ENCODE assay signal across 8 mouse cellular contexts in genomic region chr19:3980309-3980708, GRCm38 (mm10). TPM values are rescaled to one million over a fixed set of nuclear protein-coding genes. Genes with fewer than 3 reads are reported as not detected.
A peak's percentile ranks its signal among the peaks of the same experiment; 100 is the strongest.
DNase-seq lines count a peak whose midpoint lies in the region; ATAC-seq and TF ChIP-seq lines count a peak whose summit lies in the region.

No protein-coding gene starts in this region.

- peak overlapping the region; percentile 12; the same call in 1 of the 2 replicates for H3K27ac ChIP-seq in embryonic facial prominence, embryonic 10.5 days (replicated peaks)
- no peak overlapping the region for H3K27ac ChIP-seq in heart, embryonic 12.5 days (ENCODE audit: poor library complexity, severe bottlenecking)
- no peak overlapping the region for H3K27ac ChIP-seq in kidney, postnatal 0 days

- TF ChIP-seq CTCF in kidney, postnatal 0 days (IDR thresholded peaks at IDR 0.05; ENCODE audit: low read depth): peak; percentile 95

- peaks cover 45% of the 10 kb centered on the region for H3K4me1 ChIP-seq in embryonic facial prominence, embryonic 10.5 days
- H3K4me1 ChIP-seq in heart, embryonic 12.5 days (replicated peaks): peaks cover 12% of the 10 kb centered on the region
- H3K4me1 ChIP-seq in kidney, postnatal 0 days (replicated peaks; ENCODE audit: insufficient read depth, low read length): peaks cover 8% of the 10 kb centered on the region

- 0 out of 2 replicates have a peak, but pooled peaks have one; percentile 56 for ATAC-seq in heart, embryonic 12.5 days (ENCODE audit: insufficient number of reproducible peaks, low FRiP score)
- ATAC-seq in kidney, postnatal 0 days (replicated peaks; ENCODE audit: low FRiP score, low read depth): peak; percentile 76

- DNase-seq in B cell, adult 2 months: peak; percentile 87 to 89
- peak; percentile 88 for DNase-seq in adrenal gland, postnatal 10 days
- peak; percentile 75 for DNase-seq in embryonic facial prominence, embryonic 10.5 days (ENCODE audit: low spot score)
- DNase-seq in kidney, postnatal 0 days (ENCODE audit: low spot score): peak; percentile 95
- peak; percentile 80 for DNase-seq in liver
- peak; percentile 29 to 57 for DNase-seq in monocyte, adult 2 months (ENCODE audit: low read depth in 1 of 2, low spot score in 2 of 2)
- DNase-seq in spleen, postnatal 14 days (ENCODE audit: low spot score in 2 of 2): peak; percentile 48 to 76

- no peaks in the 10 kb centered on the region for H3K36me3 ChIP-seq in embryonic facial prominence, embryonic 10.5 days (replicated peaks)
- no peaks in the 10 kb centered on the region for H3K36me3 ChIP-seq in heart, embryonic 12.5 days
- no peaks in the 10 kb centered on the region for H3K36me3 ChIP-seq in kidney, postnatal 0 days (ENCODE audit: insufficient read depth, low read length)

- no peak overlapping the region for H3K9ac ChIP-seq in heart, embryonic 12.5 days
- H3K9ac ChIP-seq in kidney, postnatal 0 days (ENCODE audit: low read depth, low read length): no peak overlapping the region

- no peaks in the 10 kb centered on the region; the same call in 1 of the 2 replicates for H3K27me3 ChIP-seq in embryonic facial prominence, embryonic 10.5 days (replicated peaks; ENCODE audit: low read depth, poor library complexity, severe bottlenecking)
- H3K27me3 ChIP-seq in heart, embryonic 12.5 days (replicated peaks): peaks cover 4% of the 10 kb centered on the region; the same call in 1 of the 2 replicates
- H3K27me3 ChIP-seq in kidney, postnatal 0 days (ENCODE audit: insufficient read depth, low read length): no peaks in the 10 kb centered on the region

- H3K4me2 ChIP-seq in heart, embryonic 12.5 days: no peak overlapping the region
- H3K4me2 ChIP-seq in kidney, postnatal 0 days (ENCODE audit: low read length): no peak overlapping the region

- WGBS in embryonic facial prominence, embryonic 10.5 days: 19% methylated on average over 4 of the region's 4 CpGs
- 11% methylated on average over 4 of the region's 4 CpGs for WGBS in heart, embryonic 12.5 days
- WGBS in kidney, postnatal 0 days: 12% methylated on average over 4 of the region's 4 CpGs

- H3K9me3 ChIP-seq in embryonic facial prominence, embryonic 10.5 days: no peaks in the 10 kb centered on the region
- no peaks in the 10 kb centered on the region; the same call in 1 of the 2 replicates for H3K9me3 ChIP-seq in heart, embryonic 12.5 days (replicated peaks)
- no peaks in the 10 kb centered on the region for H3K9me3 ChIP-seq in kidney, postnatal 0 days (replicated peaks; ENCODE audit: low read length)

- H3K4me3 ChIP-seq in embryonic facial prominence, embryonic 10.5 days: no peak overlapping the region
- H3K4me3 ChIP-seq in heart, embryonic 12.5 days: no peak overlapping the region
- H3K4me3 ChIP-seq in kidney, postnatal 0 days (replicated peaks; ENCODE audit: low read depth, low read length): no peak overlapping the region

RNA-seq across cellular contexts. Expression of gene Acy3, which starts 6.1 kb away (rescaled TPM):
- total RNA-seq in adrenal gland, postnatal 10 days (2021): 10 to 100 TPM; 32.0 to 33.3 TPM
- polyA plus RNA-seq in embryonic facial prominence, embryonic 10.5 days (2016; fragmentation: Nextera tagmentation; extraction: Ambion mirVana): 3.1 and 3.2 TPM in 2 replicates
- polyA plus RNA-seq in heart, embryonic 12.5 days (2016; fragmentation: Nextera tagmentation; extraction: Ambion mirVana): 9.3 and 9.5 TPM in 2 replicates
- polyA plus RNA-seq in kidney, postnatal 0 days (2015; fragmentation: Nextera tagmentation; extraction: Ambion mirVana): 83.9 and 92.6 TPM in 2 replicates

RNA-seq across cellular contexts. Expression of gene Aldh3b2, which starts 8.2 kb away (rescaled TPM):
- total RNA-seq in adrenal gland, postnatal 10 days (2021): 10 to 100 TPM in 1 of 2 experiments, 1 to 10 TPM in 1; 8.9 to 11.2 TPM
- polyA plus RNA-seq in embryonic facial prominence, embryonic 10.5 days (2016; fragmentation: Nextera tagmentation; extraction: Ambion mirVana): 1.1 and 1.2 TPM in 2 replicates
- 0.40 and 0.86 TPM in 2 replicates for polyA plus RNA-seq in heart, embryonic 12.5 days (2016; fragmentation: Nextera tagmentation; extraction: Ambion mirVana)
- 4.2 and 5.8 TPM in 2 replicates for polyA plus RNA-seq in kidney, postnatal 0 days (2015; fragmentation: Nextera tagmentation; extraction: Ambion mirVana)

RNA-seq across cellular contexts. Expression of gene Tbx10, which starts 12.2 kb away (rescaled TPM):
- total RNA-seq in adrenal gland, postnatal 10 days (2021): not detected
- polyA plus RNA-seq in embryonic facial prominence, embryonic 10.5 days (2016; fragmentation: Nextera tagmentation; extraction: Ambion mirVana): 0.21 and 1.0 TPM in 2 replicates
- polyA plus RNA-seq in heart, embryonic 12.5 days (2016; fragmentation: Nextera tagmentation; extraction: Ambion mirVana): not detected in 2 replicates
- polyA plus RNA-seq in kidney, postnatal 0 days (2015; fragmentation: Nextera tagmentation; extraction: Ambion mirVana): 2.4 and 2.8 TPM in 2 replicates

RNA-seq across cellular contexts. Expression of gene Nudt8, which starts 20.1 kb away (rescaled TPM):
- 10 to 100 TPM; 39.4 to 40.5 TPM for total RNA-seq in adrenal gland, postnatal 10 days (2021)
- polyA plus RNA-seq in embryonic facial prominence, embryonic 10.5 days (2016; fragmentation: Nextera tagmentation; extraction: Ambion mirVana): 30.6 and 31.6 TPM in 2 replicates
- polyA plus RNA-seq in heart, embryonic 12.5 days (2016; fragmentation: Nextera tagmentation; extraction: Ambion mirVana): 41.0 and 44.7 TPM in 2 replicates
- polyA plus RNA-seq in kidney, postnatal 0 days (2015; fragmentation: Nextera tagmentation; extraction: Ambion mirVana): 52.2 and 54.1 TPM in 2 replicates

RNA-seq across cellular contexts. Expression of gene Gm49405, which starts 20.1 kb away (rescaled TPM):
- 1 to 10 TPM in 1 of 2 experiments, under 1 TPM in 1; 0.72 to 1.9 TPM for total RNA-seq in adrenal gland, postnatal 10 days (2021)
- 4.5 and 4.6 TPM in 2 replicates for polyA plus RNA-seq in embryonic facial prominence, embryonic 10.5 days (2016; fragmentation: Nextera tagmentation; extraction: Ambion mirVana)
- polyA plus RNA-seq in heart, embryonic 12.5 days (2016; fragmentation: Nextera tagmentation; extraction: Ambion mirVana): 4.2 and 4.6 TPM in 2 replicates
- polyA plus RNA-seq in kidney, postnatal 0 days (2015; fragmentation: Nextera tagmentation; extraction: Ambion mirVana): 1.3 and 1.7 TPM in 2 replicates

Comparison
In these comparisons a context has a peak if more than half of its experiments do, and no peak if none do; other contexts are left out.
1. DNase-seq: peak in every context shown above with its lines; median percentile 95 in kidney, postnatal 0 days; 88 in B cell, adult 2 months; 88 in adrenal gland, postnatal 10 days; 80 in liver; 75 in embryonic facial prominence, embryonic 10.5 days; 62 in spleen, postnatal 14 days; 43 in monocyte, adult 2 months.